Mouse (Mus musculus): ENCODE results near the gene Ppp1cc.

DNA sequence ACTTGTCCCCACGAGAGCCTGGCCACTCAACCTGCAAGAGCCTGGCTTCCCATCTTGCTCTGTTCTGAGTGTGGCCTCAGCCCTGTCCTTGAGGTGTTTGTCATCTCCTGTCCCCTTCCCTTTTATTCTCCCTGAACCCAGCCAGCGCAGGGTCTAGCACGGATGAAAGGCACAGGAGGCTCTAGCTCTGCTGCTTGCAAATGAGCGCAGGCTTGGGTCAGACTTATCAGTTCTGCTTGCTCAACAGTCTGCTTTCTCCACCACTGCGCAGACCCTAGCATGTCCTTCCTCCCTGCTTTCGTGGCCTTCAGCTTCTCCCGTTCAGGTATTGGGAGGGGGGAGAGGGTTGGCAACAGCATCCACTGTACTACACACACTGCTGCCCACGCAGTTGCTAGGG is 54.0 kb downstream of the Ppp1cc start:
- TF ChIP-seq CTCF (IDR thresholded peaks at IDR 0.05; ENCODE audit: extremely low read depth, insufficient read depth, insufficient read length, insufficient replicate concordance) (no peak), POLR2A (IDR thresholded peaks at IDR 0.05; ENCODE audit: low read depth, low read length) (no peak)
